Mouse (Mus musculus) urinary bladder, postnatal 14 days (tissue): ENCODE measurements at regions not wholly inside any gene's neighbourhood (a gene's known extent, or its start where the extent isn't known, plus 50 kb on each side); places are given as distances from the start of the nearest gene placed in this dataset.
A peak's percentile ranks its signal among the peaks of the same experiment; 100 is the strongest.

ENCODE experiments used
- DNase-seq: peaks from one replicate; pipeline ENCODE4 v3.0.0; 2021; ENCODE audit warnings: low spot score

- peak; percentile 46 for DNase-seq
Observed at GRCm38 (mm10) chrX:96019556-96019955, 62.8 kb upstream of the Las1l start.

DNA sequence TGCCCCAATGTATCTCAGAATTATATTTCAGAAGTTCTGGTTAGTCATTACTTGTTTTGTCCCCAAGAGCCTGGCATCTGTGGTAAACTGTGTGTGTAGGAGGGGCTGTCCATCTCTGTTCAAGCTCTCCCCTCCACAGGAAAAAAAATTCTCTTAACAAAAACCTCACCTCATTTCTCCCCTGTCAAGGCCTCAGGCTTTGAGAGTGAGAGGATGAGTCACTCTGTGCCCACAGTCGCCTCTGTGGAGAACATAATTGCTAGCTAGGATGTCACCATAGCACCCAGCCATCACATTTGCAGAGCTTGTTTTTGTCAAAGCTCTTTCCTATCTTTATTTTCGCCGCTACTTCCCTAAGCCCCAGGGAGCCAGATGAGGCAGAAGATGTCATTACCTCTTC, 63.6 kb upstream of the Las1l start:
- no peak for DNase-seq

GRCm38 (mm10) chrX:96025374-96025773, 68.6 kb upstream of the Las1l start:
- no peak for DNase-seq

DNA sequence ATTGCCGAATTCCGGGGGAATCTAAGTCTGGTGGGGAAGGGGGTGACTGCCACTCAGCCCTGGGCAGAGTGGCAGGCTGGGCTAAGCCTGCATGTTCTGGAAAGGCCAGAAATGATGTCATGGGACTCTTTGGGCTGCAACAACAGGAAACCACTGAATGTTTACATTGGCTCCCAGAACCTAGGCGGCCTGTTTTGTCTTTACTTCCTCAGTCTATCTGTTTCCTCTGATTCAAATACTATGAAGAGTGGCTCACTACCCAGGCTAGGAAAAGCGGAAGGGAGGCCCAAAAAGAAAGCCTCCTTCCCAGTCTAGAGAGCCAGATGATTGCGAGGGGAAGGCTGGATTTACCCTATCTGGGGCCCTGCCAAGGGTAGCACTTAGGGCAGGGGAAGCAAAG, 69.1 kb upstream of the Las1l start:
- DNase-seq, result peak; percentile 2

DNA sequence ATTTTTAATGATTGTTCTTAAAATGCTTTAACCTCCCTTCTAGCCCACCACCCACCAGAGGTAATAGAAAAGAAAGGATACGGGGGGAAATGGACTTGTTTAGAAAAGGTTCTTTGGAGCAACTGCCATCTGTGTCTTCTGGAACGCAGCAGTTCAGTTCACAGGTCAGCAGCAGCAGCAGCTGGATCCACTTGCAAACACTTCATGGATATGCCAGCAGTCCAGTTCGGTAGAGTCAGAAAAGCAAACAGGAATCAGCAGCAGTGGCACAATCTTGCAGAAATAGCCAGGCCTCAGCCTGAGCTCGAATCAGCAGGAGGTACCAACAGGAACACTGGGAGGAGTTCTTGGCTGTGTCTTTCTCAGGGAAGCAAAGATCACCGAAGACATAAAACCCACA, 64.3 kb upstream of the Msn start:
- DNase-seq, result no peak

- DNase-seq, result no peak
Observed at GRCm38 (mm10) chrX:96035307-96035706, 60.5 kb upstream of the Msn start.

DNA sequence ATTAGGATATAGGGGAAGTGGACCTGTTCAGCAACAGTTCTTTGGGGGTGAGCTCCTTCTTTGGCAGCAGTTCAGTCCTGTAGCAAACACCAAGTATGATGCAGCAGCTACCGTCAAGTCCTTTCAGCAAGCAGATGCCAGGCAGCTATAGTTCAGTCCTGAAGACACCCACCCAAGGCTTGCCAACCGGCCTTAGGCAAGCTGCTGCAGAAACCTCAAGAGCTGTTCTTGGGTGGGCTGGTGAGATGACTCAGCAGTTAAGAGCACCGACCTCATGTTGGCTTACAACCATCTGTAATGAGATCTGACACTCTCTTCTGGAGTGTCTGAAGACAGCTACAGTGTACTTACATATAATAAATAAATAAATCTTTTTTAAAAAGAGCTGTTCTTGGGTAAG, 53.6 kb upstream of the Msn start:
- no peak for DNase-seq
